In genomic region chr6:148443291-148443725, GRCm38 (mm10) we compare ENCODE assay signal across 8 mouse cellular contexts. TPM values are rescaled to one million over a fixed set of nuclear protein-coding genes. Genes with fewer than 3 reads are reported as not detected.
A peak's percentile ranks its signal among the peaks of the same experiment; 100 is the strongest.
DNase-seq lines count a peak whose midpoint lies in the region; ATAC-seq and TF ChIP-seq lines count a peak whose summit lies in the region.

No protein-coding gene starts in this region.

- peak overlapping the region; percentile 60 for H3K4me3 ChIP-seq in testis, adult 2 months (ENCODE audit: control insufficient read depth, low read depth, low read length)
- peak overlapping the region; percentile 65 for H3K4me3 ChIP-seq in intestine, embryonic 14.5 days (ENCODE audit: low read depth, low read length)
- H3K4me3 ChIP-seq in stomach, postnatal 0 days (ENCODE audit: low read depth, low read length): peak overlapping the region; percentile 66

- no peak overlapping the region for H3K27ac ChIP-seq in testis, adult 2 months (ENCODE audit: control insufficient read depth, insufficient read depth, low read depth, low read length)
- H3K27ac ChIP-seq in intestine, embryonic 14.5 days (ENCODE audit: low read depth): no peak overlapping the region
- H3K27ac ChIP-seq in stomach, postnatal 0 days (replicated peaks): no peak overlapping the region

- WGBS in intestine, embryonic 14.5 days: 3% methylated on average over 15 of the region's 15 CpGs
- WGBS in stomach, postnatal 0 days: 3% methylated on average over 15 of the region's 15 CpGs

- H3K27me3 ChIP-seq in testis, adult 2 months (ENCODE audit: control insufficient read depth, insufficient read depth, low read length): no peaks in the 10 kb centered on the region; the same call in 1 of the 2 replicates
- H3K27me3 ChIP-seq in intestine, embryonic 14.5 days (replicated peaks; ENCODE audit: control insufficient read depth, insufficient read depth, low read length): peaks cover 7% of the 10 kb centered on the region; the same call in 1 of the 2 replicates
- no peaks in the 10 kb centered on the region for H3K27me3 ChIP-seq in stomach, postnatal 0 days (ENCODE audit: control insufficient read depth, insufficient read depth, low read length)

- no peak for TF ChIP-seq EP300 in stomach, postnatal 0 days (optimal IDR thresholded peaks at IDR 0.05)

- no peak for TF ChIP-seq CTCF in testis, adult 2 months (IDR thresholded peaks at IDR 0.05; ENCODE audit: control insufficient read depth, insufficient read depth, insufficient replicate concordance, low read depth, low read length)
- TF ChIP-seq CTCF in stomach, postnatal 0 days (IDR thresholded peaks at IDR 0.05; ENCODE audit: low read depth): no peak

- no peak for ATAC-seq in intestine, embryonic 14.5 days (replicated peaks; ENCODE audit: low FRiP score, low TSS enrichment, low read depth)
- 0 out of 2 replicates have a peak, but pooled peaks have one; percentile 20 for ATAC-seq in stomach, postnatal 0 days (ENCODE audit: low FRiP score, low TSS enrichment)

- 0 out of 2 replicates have a peak, but pooled peaks cover 3% of the 10 kb centered on the region for H3K9me3 ChIP-seq in intestine, embryonic 14.5 days (ENCODE audit: control insufficient read depth, low read length)
- H3K9me3 ChIP-seq in stomach, postnatal 0 days (ENCODE audit: control insufficient read depth, low read length): no peaks in the 10 kb centered on the region

- TF ChIP-seq POLR2A in testis, adult 2 months (IDR thresholded peaks at IDR 0.05; ENCODE audit: control insufficient read depth, low read depth, low read length): no peak

- H3K36me3 ChIP-seq in testis, adult 2 months (ENCODE audit: control insufficient read depth, insufficient read depth, low read length): no peaks in the 10 kb centered on the region
- H3K36me3 ChIP-seq in intestine, embryonic 14.5 days (ENCODE audit: control insufficient read depth, insufficient read depth, low read length): no peaks in the 10 kb centered on the region
- H3K36me3 ChIP-seq in stomach, postnatal 0 days (ENCODE audit: control insufficient read depth, insufficient read depth, low read length): no peaks in the 10 kb centered on the region

- peak overlapping the region; percentile 83 for H3K4me2 ChIP-seq in intestine, embryonic 14.5 days (ENCODE audit: low read length)
- H3K4me2 ChIP-seq in stomach, postnatal 0 days (replicated peaks; ENCODE audit: low read depth): peak overlapping the region; percentile 98

- peak overlapping the region; percentile 60 for H3K9ac ChIP-seq in intestine, embryonic 14.5 days (ENCODE audit: low read length)
- H3K9ac ChIP-seq in stomach, postnatal 0 days (ENCODE audit: low read length): peak overlapping the region; percentile 69

- peak; percentile 13 to 69 for DNase-seq in adrenal gland, adult (ENCODE audit: inconsistent age in 2 of 2, low spot score in 1 of 2)
- DNase-seq in adrenal gland, postnatal 4 days (ENCODE audit: low spot score in 2 of 2): no peak
- DNase-seq in testis, postnatal 14 days (ENCODE audit: low spot score): no peak
- peak; percentile 78 for DNase-seq in intestine, embryonic 14.5 days (ENCODE audit: low spot score)
- DNase-seq in mesoderm, embryonic 11.5 days (ENCODE audit: low read depth, low spot score): peak; percentile 25
- DNase-seq in stomach, postnatal 0 days (ENCODE audit: low spot score): no peak
- no peak for DNase-seq in cerebellum, postnatal 4 days (ENCODE audit: low spot score in 2 of 2)

- H3K4me1 ChIP-seq in testis, adult 2 months (ENCODE audit: control insufficient read depth, insufficient read depth, low read length): peaks cover 11% of the 10 kb centered on the region
- H3K4me1 ChIP-seq in intestine, embryonic 14.5 days (replicated peaks; ENCODE audit: control insufficient read depth, insufficient read depth, low read length): no peaks in the 10 kb centered on the region; the same call in 1 of the 2 replicates
- H3K4me1 ChIP-seq in stomach, postnatal 0 days (replicated peaks; ENCODE audit: control insufficient read depth, insufficient read depth): 0 out of 2 replicates have a peak, but pooled peaks cover 3% of the 10 kb centered on the region

RNA-seq across cellular contexts. Expression of gene Tmtc1, which starts 0.9 kb away (rescaled TPM):
- total RNA-seq in adrenal gland, postnatal 4 days (2021): 10 to 100 TPM; 10.2 to 12.4 TPM
- 3.0 and 3.5 TPM in 2 replicates for polyA plus RNA-seq in testis, adult 2 months (2012; rRNA removed)
- polyA plus RNA-seq in intestine, embryonic 14.5 days (2014; fragmentation: Nextera tagmentation; extraction: Ambion mirVana): 2.3 and 2.8 TPM in 2 replicates
- 0.93 and 0.97 TPM in 2 replicates for polyA plus RNA-seq in stomach, postnatal 0 days (2015; fragmentation: Nextera tagmentation; extraction: Ambion mirVana)

Comparison
In these comparisons a context has a peak if more than half of its experiments do, and no peak if none do; other contexts are left out.
1. DNase-seq: peak in adrenal gland, adult (2 of 2), intestine, embryonic 14.5 days (single experiment) and mesoderm, embryonic 11.5 days (single experiment); none in adrenal gland, postnatal 4 days (0 of 2), testis, postnatal 14 days (single experiment), stomach, postnatal 0 days (single experiment) and cerebellum, postnatal 4 days (0 of 2).
2. Peak in every context shown above with its lines, with median percentiles within 50 percentile points of each other: H3K4me3 ChIP-seq.